Mouse (Mus musculus) activated CD4-positive, CD25-positive, alpha-beta regulatory T cell, adult 9 weeks (primary cell): Measurements from ENCODE around the gene Spink2. TPM values are rescaled to one million over a fixed set of nuclear protein-coding genes. Genes with fewer than 3 reads are reported as not detected.

ENCODE experiments used
- polyA plus RNA-seq: library from polyadenylated mRNA; unstranded; fragments of 100-300 nt; shearing (Covaris generic); gene quantifications from one replicate; pipeline ENCODE4 v1.2.1, GENCODE M21; 2017

Spink2 gene
- polyA plus RNA-seq, result not detected

DNA sequence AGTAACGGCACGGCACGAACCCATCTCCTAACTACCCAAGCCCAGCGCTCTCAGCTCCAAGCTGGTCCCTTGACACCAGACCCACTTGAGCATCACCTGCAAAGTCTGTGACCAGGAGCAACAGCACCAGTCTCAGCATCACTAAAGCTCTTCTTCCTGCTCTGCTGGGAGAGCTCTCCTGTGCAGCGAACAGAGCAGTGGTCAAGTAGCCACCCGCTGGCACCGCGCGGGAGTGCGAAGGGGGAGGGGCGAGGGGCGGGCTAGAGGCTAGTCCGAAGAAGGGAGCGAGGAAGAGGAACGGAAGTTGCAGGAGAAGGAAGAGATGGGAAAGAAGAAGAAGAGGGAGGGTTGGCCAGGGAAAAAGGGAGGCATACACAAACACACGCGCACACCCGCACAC lies at the start of gene Spink2:
Gene Spink2, minus strand, starts transcription at position 236 of the 400 bp plus-strand sequence.

Other genes with a start within 250 kb of the Spink2 start
- gene Srp72, start 236.8 kb downstream of the Spink2 start, polyA plus RNA-seq, result 111 TPM
- not detected for gene Arl9, start 207.4 kb downstream of the Spink2 start, polyA plus RNA-seq
- gene Thegl, start 195.4 kb downstream of the Spink2 start, polyA plus RNA-seq, result not detected
- gene Hopx, start 96.3 kb downstream of the Spink2 start, polyA plus RNA-seq, result 315 TPM
- gene Rest, start 54.0 kb upstream of the Spink2 start, polyA plus RNA-seq, result 15.5 TPM
- 8.8 TPM for gene Noa1, start 98.6 kb upstream of the Spink2 start, polyA plus RNA-seq
- 78.1 TPM for gene Polr2b, start 98.7 kb upstream of the Spink2 start, polyA plus RNA-seq
- 0.43 TPM for gene Igfbp7, start 196.6 kb upstream of the Spink2 start, polyA plus RNA-seq